Mouse (Mus musculus): ENCODE data around the gene Dnajb4.

DNA sequence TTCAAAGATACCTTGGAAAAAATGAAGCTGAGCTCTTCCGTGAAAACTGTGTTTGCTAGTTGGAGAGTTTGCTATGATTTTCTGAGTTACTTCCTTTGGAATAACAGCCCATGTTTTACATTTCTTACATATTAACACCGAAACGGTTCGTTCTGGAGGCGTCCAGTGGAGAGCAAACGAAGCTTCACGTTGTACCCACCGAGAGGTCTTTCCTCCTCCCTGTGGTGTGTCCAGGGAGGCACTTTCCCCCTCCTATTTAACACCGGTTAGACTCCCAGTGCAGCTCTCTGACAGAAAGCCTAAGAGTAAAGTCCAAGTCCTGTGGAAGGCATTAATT lies 45.1 kb downstream of the Dnajb4 start:
- TF ChIP-seq MYB (IDR thresholded peaks at IDR 0.05; ENCODE audit: low read depth, low read length), result no peak
- no peak for TF ChIP-seq E2F4 (IDR thresholded peaks at IDR 0.05; ENCODE audit: borderline replicate concordance, low read depth, low read length)
- no peak for TF ChIP-seq USF1 (IDR thresholded peaks at IDR 0.05; ENCODE audit: low read depth, low read length)
- TF ChIP-seq GATA1 (IDR thresholded peaks at IDR 0.05; ENCODE audit: low read depth, low read length), result no peak
- no peak for TF ChIP-seq EP300 (IDR thresholded peaks at IDR 0.05; ENCODE audit: low read depth in 1 of 2, low read length in 2 of 2)
- no peak for TF ChIP-seq GABPA (IDR thresholded peaks at IDR 0.05; ENCODE audit: low read depth, low read length)
- no peak for TF ChIP-seq CTCF (IDR thresholded peaks at IDR 0.05 in 2 of 3, conservative IDR thresholded peaks at IDR 0.05 in 1 of 3; ENCODE audit: control insufficient read depth in 1 of 3, insufficient read depth in 1 of 3, low read depth in 2 of 3, low read length in 3 of 3, poor library complexity in 1 of 3, severe bottlenecking in 1 of 3)
- no peak for TF ChIP-seq RCOR1 (IDR thresholded peaks at IDR 0.05; ENCODE audit: low read depth, low read length)
